Mouse (Mus musculus): Measurements from ENCODE around the gene Cnppd1.

Gene Cnppd1

GRCm38 (mm10) chr1:75142301-75143261, at the start of gene Cnppd1, which contains the start of gene Retreg2:
TSS of gene Cnppd1 (minus strand) at chr1:75142711.
TSS of gene Retreg2 (plus strand) at chr1:75142778.
- in situ Hi-C loops (cut with MseI, MboI) = no loop called here

GRCm38 (mm10) chr1:75191622-75192402, 49.3 kb upstream of the Cnppd1 start, which contains the start of the genes Ankzf1 and Atg9a:
TSS of gene Ankzf1 (plus strand) at chr1:75192151.
TSS of gene Atg9a (minus strand) at chr1:75192196.
- in situ Hi-C loops (cut with MseI, MboI) = no loop called here

- in situ Hi-C loops (cut with MseI, MboI) = no loop called here
Observed at GRCm38 (mm10) chr1:75191258-75191621, 48.7 kb upstream of the Cnppd1 start.

- in situ Hi-C loops (cut with MseI, MboI) = no loop called here
Observed at GRCm38 (mm10) chr1:75190577-75190976, 48.1 kb upstream of the Cnppd1 start.

- in situ Hi-C loops (cut with MseI, MboI) = no loop called here
Observed at GRCm38 (mm10) chr1:75187914-75188483, 45.5 kb upstream of the Cnppd1 start.

GRCm38 (mm10) chr1:75187126-75187525, 44.6 kb upstream of the Cnppd1 start:
- in situ Hi-C loops (cut with MseI, MboI) = no loop called here

GRCm38 (mm10) chr1:75185495-75185894, 43.0 kb upstream of the Cnppd1 start:
- in situ Hi-C loops (cut with MseI, MboI) = no loop called here

- in situ Hi-C loops (cut with MseI, MboI) = no loop called here
Observed at GRCm38 (mm10) chr1:75182160-75182559, 39.6 kb upstream of the Cnppd1 start.

- in situ Hi-C loops (cut with MseI, MboI) = no loop called here
Observed at GRCm38 (mm10) chr1:75181377-75181870, 38.9 kb upstream of the Cnppd1 start.

- in situ Hi-C loops (cut with MseI, MboI) = no loop called here
Observed at GRCm38 (mm10) chr1:75180741-75181140, 38.2 kb upstream of the Cnppd1 start.

- in situ Hi-C loops (cut with MseI, MboI) = no loop called here
Observed at GRCm38 (mm10) chr1:75180105-75180590, 37.6 kb upstream of the Cnppd1 start, which contains the start of gene Abcb6. TSS of gene Abcb6 (minus strand) at chr1:75180392.

GRCm38 (mm10) chr1:75179334-75180104, 37.0 kb upstream of the Cnppd1 start:
- in situ Hi-C loops (cut with MseI, MboI) = no loop called here

- in situ Hi-C loops (cut with MseI, MboI) = no loop called here
Observed at GRCm38 (mm10) chr1:75168472-75169464, 26.3 kb upstream of the Cnppd1 start, which contains the start of gene Zfand2b. TSS of gene Zfand2b (plus strand) at chr1:75168646.

GRCm38 (mm10) chr1:75168093-75168471, 25.6 kb upstream of the Cnppd1 start:
- in situ Hi-C loops (cut with MseI, MboI) = no loop called here

GRCm38 (mm10) chr1:75160256-75160617, 17.7 kb upstream of the Cnppd1 start:
- in situ Hi-C loops (cut with MseI, MboI) = no loop called here

- in situ Hi-C loops (cut with MseI, MboI) = no loop called here
Observed at GRCm38 (mm10) chr1:75159540-75160255, 17.2 kb upstream of the Cnppd1 start.

GRCm38 (mm10) chr1:75158990-75159389, 16.5 kb upstream of the Cnppd1 start:
- in situ Hi-C loops (cut with MseI, MboI) = no loop called here

GRCm38 (mm10) chr1:75155837-75156236, 13.3 kb upstream of the Cnppd1 start:
- in situ Hi-C loops (cut with MseI, MboI) = no loop called here

- in situ Hi-C loops (cut with MseI, MboI) = no loop called here
Observed at GRCm38 (mm10) chr1:75148727-75149126, 6.2 kb upstream of the Cnppd1 start.
